Mouse (Mus musculus): ENCODE results near the gene Net1.
A peak's percentile ranks its signal among the peaks of the same experiment; 100 is the strongest.
"Not testable (repeated sequence)": the region's sequence is repeated elsewhere in the genome, so short reads cannot be mapped to it uniquely, and the experiment has no call there.

Gene Net1

GRCm38 (mm10) chr13:3917571-3918311, at the start of gene Net1, which contains the start of gene Tubal3:
Gene Net1 (minus strand): TSS chr13:3918220.
Gene Tubal3 (plus strand): TSS chr13:3918274.
- DNase-seq (ENCODE audit: low read depth in 2 of 2, low spot score in 2 of 2), result peak; percentile 81 to 88

DNA sequence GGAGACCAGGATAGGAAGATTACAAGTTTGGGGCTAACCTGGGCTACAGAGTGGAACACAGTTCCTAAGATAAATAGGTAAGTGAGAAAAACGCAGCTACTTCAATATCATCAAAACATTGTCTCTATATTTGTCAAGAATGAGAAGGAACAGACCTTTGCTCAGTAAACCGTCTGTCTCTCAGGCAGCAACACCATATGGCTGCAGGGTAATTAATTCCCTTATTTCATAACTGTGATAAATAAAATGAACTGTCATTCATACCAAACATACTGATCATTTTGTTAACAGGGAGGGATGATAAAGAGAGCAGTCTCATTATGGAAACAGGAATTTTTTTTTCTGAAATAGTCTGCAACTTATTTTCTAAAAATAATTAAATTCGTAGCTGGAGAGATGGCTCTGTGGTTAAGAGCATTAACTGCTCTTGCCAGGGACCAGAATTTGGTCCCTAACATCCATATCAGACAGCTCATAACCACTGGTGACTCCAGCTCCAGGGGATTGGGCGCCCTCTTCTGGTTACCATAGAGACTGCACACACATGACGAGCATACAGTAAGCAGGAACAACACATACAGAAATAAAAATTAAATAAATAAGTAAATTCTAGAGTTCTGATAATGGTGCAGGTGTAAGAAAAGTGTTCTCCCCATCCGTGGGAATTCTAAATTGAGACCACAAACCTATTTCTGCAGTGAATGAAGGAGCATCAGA, 33.3 kb upstream of the Net1 start:
- no peak for DNase-seq (ENCODE audit: low read depth in 2 of 2, low spot score in 2 of 2)

- DNase-seq (ENCODE audit: low read depth in 2 of 2, low spot score in 2 of 2), result no peak
These were observed 31.5 kb upstream of the Net1 start for GRCm38 (mm10) chr13:3949477-3949876.

DNA sequence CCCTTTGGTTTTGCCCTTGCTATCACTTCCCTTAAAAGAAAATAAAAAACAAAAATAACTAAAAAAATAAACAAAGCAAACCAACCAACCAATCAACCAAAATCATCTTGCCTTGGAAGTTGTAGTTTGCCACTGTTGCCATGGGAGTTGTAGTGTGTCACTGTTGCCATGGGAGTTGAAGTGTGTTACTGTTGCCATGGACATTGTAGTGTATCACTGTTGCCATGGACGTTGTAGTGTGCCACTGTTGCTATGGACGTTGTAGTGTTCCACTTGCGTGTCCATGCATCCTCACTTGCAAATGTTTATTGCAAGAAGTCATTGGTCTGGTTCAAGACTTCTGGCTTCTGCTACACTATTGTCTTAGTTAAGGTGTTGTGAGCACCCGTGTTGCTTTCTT, 29.2 kb upstream of the Net1 start:
- no peak for DNase-seq (ENCODE audit: low read depth in 2 of 2, low spot score in 2 of 2)

DNA sequence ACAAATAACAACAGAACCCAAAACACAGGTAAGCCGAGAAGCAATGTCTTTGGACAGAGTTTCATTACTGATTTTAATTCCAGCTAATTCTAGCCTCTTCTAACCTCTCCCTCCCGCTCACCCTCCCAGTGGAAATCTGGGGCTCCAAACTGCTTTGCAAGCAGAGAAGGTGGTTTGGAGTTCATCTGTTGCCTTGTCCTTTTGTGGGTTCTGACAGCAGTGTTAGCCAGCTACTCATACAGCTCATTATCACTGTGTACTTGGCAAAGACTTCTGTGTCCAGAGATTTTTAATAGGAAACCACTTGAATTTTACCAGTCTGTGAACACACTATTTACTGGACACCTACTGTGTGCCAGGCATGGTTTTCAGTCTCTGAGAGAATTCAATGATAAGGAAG, 27.2 kb upstream of the Net1 start, which contains the start of gene Ucn3:
Gene Ucn3 (minus strand): TSS at position 101 of the 400 bp plus-strand sequence.
- DNase-seq (ENCODE audit: low read depth in 2 of 2, low spot score in 2 of 2), result no peak

DNA sequence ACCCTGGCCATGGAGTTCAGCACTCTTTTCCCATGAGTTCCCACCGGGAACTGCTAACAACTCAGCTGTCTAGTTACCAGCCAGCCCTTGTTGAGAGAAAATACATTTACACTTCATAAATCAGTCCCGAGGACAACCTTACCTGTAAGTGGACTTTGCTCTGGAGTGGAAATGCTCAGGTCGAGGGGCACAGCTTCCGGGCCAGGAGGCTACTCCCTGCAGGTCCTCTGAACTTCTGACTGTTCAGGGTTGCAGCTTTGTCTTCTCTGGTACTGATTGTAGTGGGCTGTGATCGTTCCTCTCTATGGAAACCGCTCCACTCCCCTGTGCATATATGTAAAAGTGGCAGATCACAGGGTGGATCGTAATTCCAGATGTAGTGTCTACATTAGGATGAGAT, 26.7 kb upstream of the Net1 start:
- no peak for DNase-seq (ENCODE audit: low read depth in 2 of 2, low spot score in 2 of 2)

DNA sequence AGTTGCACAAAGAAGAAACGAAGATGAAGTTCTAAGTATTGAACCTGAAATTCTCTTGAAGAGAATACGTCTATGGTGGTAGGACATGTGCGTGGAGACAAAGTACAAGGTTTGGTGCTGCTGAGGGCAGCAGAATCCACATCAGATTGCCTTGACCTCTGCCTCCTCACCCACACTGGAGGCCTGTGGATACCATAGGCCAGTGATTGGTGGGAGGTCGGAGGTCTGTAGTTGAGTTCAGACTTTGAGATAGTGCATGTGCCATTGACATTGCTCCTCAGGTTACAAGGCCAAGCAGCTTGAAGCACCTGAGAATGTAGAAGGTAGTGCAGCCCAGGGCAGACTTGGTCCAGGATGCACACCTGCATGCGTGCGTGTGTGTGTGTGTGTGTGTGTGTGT, 8.0 kb upstream of the Net1 start:
- DNase-seq (ENCODE audit: low read depth in 2 of 2, low spot score in 2 of 2), result no peak

GRCm38 (mm10) chr13:3925632-3926031, 7.6 kb upstream of the Net1 start:
- DNase-seq (ENCODE audit: low read depth in 2 of 2, low spot score in 2 of 2), result no peak

DNA sequence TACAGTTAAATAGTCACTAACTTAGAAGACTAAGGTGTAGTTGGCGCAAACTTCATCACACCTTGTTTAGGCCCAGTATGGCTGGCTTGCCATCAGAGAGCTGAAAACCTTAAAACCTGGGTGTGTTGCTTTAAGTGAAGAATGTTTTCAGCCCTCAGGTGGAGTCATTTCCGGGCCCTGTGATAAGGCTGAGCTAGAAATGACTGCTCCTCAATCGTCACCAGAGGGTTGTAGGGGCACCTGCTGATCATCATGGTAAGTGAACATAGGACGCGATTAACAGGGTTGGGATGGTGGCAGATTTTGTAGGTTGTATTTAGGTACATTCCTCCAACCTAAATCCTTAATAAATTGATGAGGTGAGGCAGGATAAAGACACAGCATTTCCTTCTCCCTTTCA, 6.5 kb upstream of the Net1 start:
- no peak for DNase-seq (ENCODE audit: low read depth in 2 of 2, low spot score in 2 of 2)

GRCm38 (mm10) chr13:3913504-3913903, 4.5 kb downstream of the Net1 start:
- DNase-seq (ENCODE audit: low read depth in 2 of 2, low spot score in 2 of 2), result no peak

- DNase-seq (ENCODE audit: low read depth in 2 of 2, low spot score in 2 of 2), result no peak
These were observed 7.7 kb downstream of the Net1 start for GRCm38 (mm10) chr13:3910356-3910755.

DNA sequence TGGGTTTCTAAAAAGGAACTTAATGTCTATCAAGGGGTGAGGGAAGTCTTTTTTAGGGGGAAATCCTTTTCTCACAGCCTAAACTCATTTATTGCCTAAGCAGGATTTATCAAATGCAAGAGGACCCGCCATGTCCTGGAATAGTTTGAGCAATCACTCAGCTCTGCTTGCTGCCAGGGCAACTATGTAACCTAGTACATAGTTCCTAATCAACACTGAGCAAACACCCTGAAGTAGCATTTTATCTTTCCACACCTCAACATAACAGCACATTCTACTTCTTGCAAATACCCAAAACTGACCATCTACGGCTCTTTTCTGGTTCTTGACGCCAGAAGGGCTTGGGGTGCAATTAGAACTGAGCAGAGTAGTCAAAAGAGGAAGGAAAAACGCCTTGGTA, 9.8 kb downstream of the Net1 start:
- DNase-seq (ENCODE audit: low read depth in 2 of 2, low spot score in 2 of 2), result no peak

- no peak for DNase-seq (ENCODE audit: low read depth in 2 of 2, low spot score in 2 of 2)
These were observed 10.8 kb downstream of the Net1 start for GRCm38 (mm10) chr13:3907151-3907696.

DNA sequence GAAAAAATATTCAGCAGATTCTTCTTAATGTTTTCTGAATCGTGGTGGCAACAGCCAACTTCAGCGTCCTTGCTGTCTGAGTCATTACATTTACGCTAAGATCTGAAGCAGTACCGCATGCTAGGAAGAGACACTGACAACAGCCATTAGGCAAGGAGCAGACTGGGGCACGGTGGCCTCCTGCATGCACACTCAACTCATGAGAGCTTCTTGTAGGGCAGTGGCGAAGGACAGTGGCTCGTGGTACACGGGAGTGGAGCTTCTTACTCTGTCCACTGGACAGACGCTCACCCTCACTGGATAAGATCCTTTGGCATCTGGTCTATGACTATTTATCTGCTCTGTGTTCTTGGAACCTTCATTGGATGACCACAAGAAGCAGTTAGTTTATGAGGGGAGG, 18.7 kb downstream of the Net1 start:
- no peak for DNase-seq (ENCODE audit: low read depth in 2 of 2, low spot score in 2 of 2)

GRCm38 (mm10) chr13:3898202-3898601, 19.8 kb downstream of the Net1 start:
- DNase-seq (ENCODE audit: low read depth in 2 of 2, low spot score in 2 of 2), result not testable (repeated sequence)

DNA sequence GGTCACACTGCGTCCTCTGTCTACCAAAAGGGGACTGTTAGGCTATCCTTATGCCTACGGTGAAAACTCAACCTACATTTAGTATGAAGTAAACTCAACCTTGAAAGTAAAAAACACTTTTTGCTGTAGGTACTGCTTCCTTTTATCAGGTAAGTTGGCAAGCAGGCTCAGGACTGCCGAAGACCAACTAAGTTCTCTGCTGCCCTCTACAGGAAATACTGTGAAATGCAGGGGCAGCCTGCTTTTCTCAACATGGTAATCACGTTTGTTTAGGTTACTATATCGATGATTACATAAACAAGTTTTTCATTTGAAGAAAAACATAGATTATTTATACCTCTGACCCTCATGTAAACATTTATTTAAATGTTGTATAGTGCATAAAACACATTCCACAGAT, 21.1 kb downstream of the Net1 start:
- peak; percentile 67 to 78 for DNase-seq (ENCODE audit: low read depth in 2 of 2, low spot score in 2 of 2)

DNA sequence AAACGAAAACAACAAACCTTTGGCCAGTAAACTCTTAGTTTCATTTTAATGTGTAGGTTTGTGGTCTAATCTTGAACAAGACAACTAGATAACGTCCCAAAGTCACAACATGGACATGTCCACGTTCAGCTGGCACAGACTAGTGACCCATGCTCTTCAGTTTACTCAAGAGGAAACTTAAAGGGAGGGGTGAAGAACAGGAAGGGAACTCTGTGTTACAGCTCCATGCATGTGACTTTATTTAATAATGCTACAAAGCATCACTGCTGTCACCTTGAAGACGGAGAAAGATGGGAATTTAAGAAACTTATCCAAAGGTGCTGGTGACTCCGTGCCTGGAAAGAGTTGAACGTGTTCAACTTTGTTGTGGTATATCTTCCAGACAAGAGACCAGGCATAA, 22.0 kb downstream of the Net1 start:
- DNase-seq (ENCODE audit: low read depth in 2 of 2, low spot score in 2 of 2), result no peak

DNA sequence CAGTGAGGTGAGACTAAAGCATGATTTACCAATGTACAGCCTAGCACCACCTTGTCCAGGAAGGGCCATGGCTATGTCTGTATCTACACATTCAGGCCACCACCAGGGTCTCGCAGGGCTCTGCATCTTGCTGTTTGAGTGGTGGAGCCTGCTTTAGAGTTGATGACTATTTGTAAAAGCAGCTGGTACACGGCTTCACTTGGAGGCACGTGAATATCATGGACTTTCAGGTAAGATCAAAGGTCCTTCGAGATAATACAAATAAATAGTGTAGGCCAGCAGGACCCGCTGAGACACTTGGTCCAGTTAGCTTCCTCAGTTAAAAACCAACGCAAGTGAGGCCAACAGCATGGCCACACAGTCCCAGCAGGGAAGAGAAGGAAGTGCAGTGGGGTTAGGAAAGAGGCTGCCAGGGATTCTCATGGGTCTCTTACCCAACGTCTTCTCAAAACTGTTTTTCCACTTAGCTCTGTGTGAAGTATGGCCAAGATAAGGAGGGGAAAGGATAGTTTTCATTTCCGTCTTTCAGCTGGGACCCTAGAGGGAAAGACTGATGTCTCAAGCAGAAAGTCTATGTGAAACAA, 22.5 kb downstream of the Net1 start:
- DNase-seq (ENCODE audit: low read depth in 2 of 2, low spot score in 2 of 2), result no peak

- no peak for DNase-seq (ENCODE audit: low read depth in 2 of 2, low spot score in 2 of 2)
These were observed 23.5 kb downstream of the Net1 start for GRCm38 (mm10) chr13:3894549-3894948.

- peak; percentile 85 to 89 for DNase-seq (ENCODE audit: low read depth in 2 of 2, low spot score in 2 of 2)
These were observed 24.8 kb downstream of the Net1 start for GRCm38 (mm10) chr13:3893126-3893734.

DNA sequence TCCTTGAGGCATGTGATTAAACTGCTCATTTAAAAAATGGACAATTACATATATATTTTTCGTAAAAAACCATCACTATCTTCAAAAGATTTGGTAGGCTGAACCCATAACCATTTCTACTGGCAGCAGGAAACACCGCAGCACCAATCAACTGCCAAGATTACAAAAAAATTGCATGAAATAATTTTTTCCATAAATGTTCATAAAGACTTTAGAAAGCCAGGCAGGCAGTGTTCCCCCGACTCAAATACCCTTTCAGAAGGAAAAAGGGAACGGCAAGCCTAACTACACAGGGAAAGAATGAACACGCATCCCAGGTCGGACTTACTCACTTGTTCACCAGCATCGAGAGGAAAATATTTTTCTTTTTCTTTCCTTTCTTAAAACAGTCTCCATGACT, 25.4 kb downstream of the Net1 start:
- DNase-seq (ENCODE audit: low read depth in 2 of 2, low spot score in 2 of 2), result no peak

All from CD8-positive naive resting alpha-beta T cell, adult 2 months (primary cell).